Mouse (Mus musculus) intestine, postnatal 0 days (tissue): ENCODE data around the gene Xylt2. TPM values are rescaled to one million over a fixed set of nuclear protein-coding genes. Genes with fewer than 3 reads are reported as not detected.

Experiments
- ATAC-seq: fragments of 200-750 bp; cut with Nextera tagmentation; 2 replicates; pipeline ENCODE4 v1.8.0; 2017; ENCODE audit warnings: mild to moderate bottlenecking, moderate TSS enrichment, moderate library complexity
- H3K27ac ChIP-seq: fragments of 300-500 bp; sonication (generic); 2 replicates; pipeline ENCODE4 v1.5.1; 2014; ENCODE audit warnings: mild to moderate bottlenecking, low read depth, low read length, moderate library complexity
- H3K27me3 ChIP-seq: fragments of 300-500 bp; sonication (generic); replicated peaks from 2 replicates; pipeline ENCODE4 v1.6.1; 2014; ENCODE audit warnings: low read length, mixed read lengths; ENCODE audit not compliant: control insufficient read depth, insufficient read depth
- H3K36me3 ChIP-seq: fragments of 300-500 bp; sonication (generic); 2 replicates; pipeline ENCODE4 v1.6.1; 2014; ENCODE audit warnings: mild to moderate bottlenecking, moderate library complexity; ENCODE audit not compliant: control insufficient read depth, insufficient read depth
- H3K4me1 ChIP-seq: fragments of 300-500 bp; sonication (generic); replicated peaks from 2 replicates; pipeline ENCODE4 v1.6.1; 2014; ENCODE audit warnings: antibody characterized with exemption, low read length, mixed read lengths; ENCODE audit not compliant: control insufficient read depth, insufficient read depth
- H3K4me2 ChIP-seq: fragments of 300-500 bp; sonication (generic); replicated peaks from 2 replicates; pipeline ENCODE4 v1.6.1; 2014; ENCODE audit warnings: low read depth, mild to moderate bottlenecking, moderate library complexity
- H3K4me3 ChIP-seq: fragments of 300-500 bp; sonication (generic); 2 replicates; pipeline ENCODE4 v1.5.1; 2014; ENCODE audit warnings: low read depth, low read length
- H3K9ac ChIP-seq: fragments of 300-500 bp; sonication (generic); 2 replicates; pipeline ENCODE4 v1.6.1; 2014; ENCODE audit warnings: mild to moderate bottlenecking, low read depth, low read length
- H3K9me3 ChIP-seq: fragments of 300-500 bp; sonication (generic); 2 replicates; pipeline ENCODE4 v1.6.1; 2016; ENCODE audit warnings: mixed run types; ENCODE audit not compliant: control insufficient read depth
- CTCF ChIP-seq: sonication (generic); IDR thresholded peaks from 2 replicates; pipeline ENCODE4 v1.5.1; 2016; ENCODE audit warnings: low read depth, mild to moderate bottlenecking, control low read depth, antibody characterized with exemption, moderate library complexity
- WGBS: fragments of 180-500 bp; shearing (Covaris S2); extraction: QIAGEN DNeasy Blood & Tissue Kit; methylation state at CpG from one replicate; pipeline ENCODE4 v1.1.7; 2014; 5-methylcytosine and 5-hydroxymethylcytosine counted together
- polyA plus RNA-seq: library from polyadenylated mRNA; unstranded; fragments of >200 nt; fragmentation: Nextera tagmentation; extraction: Ambion mirVana; gene quantifications from 2 replicates; pipeline ENCODE4 v1.2.1, GENCODE M21; 2015

Gene Xylt2
- polyA plus RNA-seq, 1 experiment from 2014 or later, result 8.0 TPM

GRCm38 (mm10) chr11:94644461-94645219 is 32.7 kb downstream of the Xylt2 start:
- Histone ChIP-seq H3K27me3 (no peaks in the 10 kb centered on the region), H3K4me3 (no peak overlapping the region), H3K4me2 (no peak overlapping the region), H3K4me1 (no peaks in the 10 kb centered on the region), H3K27ac (no peak overlapping the region; the same call in 1 of the 2 replicates), H3K9me3 (no peaks in the 10 kb centered on the region), H3K9ac (no peak overlapping the region), H3K36me3 (peaks cover 77% of the 10 kb centered on the region)
- no peak for ATAC-seq
- no peak for TF ChIP-seq CTCF
- 85% methylated on average over 8 of the region's 8 CpGs for WGBS

- ATAC-seq, result no peak
- Histone ChIP-seq H3K9me3 (no peaks in the 10 kb centered on the region), H3K4me2 (no peak overlapping the region), H3K4me1 (0 out of 2 replicates have a peak, but pooled peaks cover 7% of the 10 kb centered on the region), H3K27ac (peak overlapping the region; percentile 86), H3K27me3 (no peaks in the 10 kb centered on the region), H3K4me3 (no peak overlapping the region), H3K9ac (no peak overlapping the region), H3K36me3 (peaks cover 70% of the 10 kb centered on the region)
- no peak for TF ChIP-seq CTCF
- WGBS, result 71% methylated on average over 5 of the region's 5 CpGs
These were observed 42.9 kb downstream of the Xylt2 start for GRCm38 (mm10) chr11:94634431-94634830.

GRCm38 (mm10) chr11:94632988-94633387 is 44.3 kb downstream of the Xylt2 start:
- Histone ChIP-seq H3K4me3 (no peak overlapping the region), H3K36me3 (peaks cover 56% of the 10 kb centered on the region), H3K27me3 (no peaks in the 10 kb centered on the region), H3K4me2 (peak overlapping the region; percentile 35), H3K4me1 (0 out of 2 replicates have a peak, but pooled peaks cover 7% of the 10 kb centered on the region), H3K9me3 (no peaks in the 10 kb centered on the region), H3K27ac (peak overlapping the region; percentile 86), H3K9ac (no peak overlapping the region)
- no peak for TF ChIP-seq CTCF
- ATAC-seq, result peak; percentile 83
- 42% methylated on average over 8 of the region's 8 CpGs for WGBS

GRCm38 (mm10) chr11:94631969-94632368 is 45.3 kb downstream of the Xylt2 start:
- peak overlapping the region; percentile 74 for H3K27ac ChIP-seq

GRCm38 (mm10) chr11:94630199-94631011 is 46.9 kb downstream of the Xylt2 start:
- TF ChIP-seq CTCF, result peak; percentile 8; the same call in 1 of the 2 replicates
- Histone ChIP-seq H3K9ac (peak overlapping the region; percentile 86), H3K4me1 (0 out of 2 replicates have a peak, but pooled peaks cover 7% of the 10 kb centered on the region), H3K36me3 (peaks cover 30% of the 10 kb centered on the region), H3K27ac (peak overlapping the region; percentile 97), H3K4me3 (peak overlapping the region; percentile 98), H3K4me2 (peak overlapping the region; percentile 85), H3K27me3 (no peaks in the 10 kb centered on the region), H3K9me3 (no peaks in the 10 kb centered on the region)
- whole genome bisulfite sequencing, result 5% methylated on average over 26 of the region's 26 CpGs
- peak; percentile 12; the same call in 1 of the 2 replicates for ATAC-seq

More at GRCm38 (mm10) chr11:94631969-94632368, 45.3 kb downstream of the Xylt2 start:
- H3K4me1 ChIP-seq, result 0 out of 2 replicates have a peak, but pooled peaks cover 7% of the 10 kb centered on the region
- no peak for TF ChIP-seq CTCF
- no peaks in the 10 kb centered on the region for H3K27me3 ChIP-seq
- H3K4me3 ChIP-seq, result no peak overlapping the region
- ATAC-seq, result no peak
- peaks cover 46% of the 10 kb centered on the region for H3K36me3 ChIP-seq
- 54% methylated on average over 5 of the region's 5 CpGs for WGBS
- H3K9ac ChIP-seq, result no peak overlapping the region
- H3K4me2 ChIP-seq, result peak overlapping the region; percentile 85; the same call in 1 of the 2 replicates
- no peaks in the 10 kb centered on the region for H3K9me3 ChIP-seq

- peak overlapping the region; percentile 86 for H3K9ac ChIP-seq
- peaks cover 24% of the 10 kb centered on the region for H3K36me3 ChIP-seq
- no peaks in the 10 kb centered on the region for H3K27me3 ChIP-seq
- H3K4me2 ChIP-seq, result peak overlapping the region; percentile 85
- TF ChIP-seq CTCF, result no peak
- H3K27ac ChIP-seq, result peak overlapping the region; percentile 97
- ATAC-seq, result peak; percentile 17; the same call in 1 of the 2 replicates
- 0% methylated on average over 25 of the region's 28 CpGs for WGBS
- peak overlapping the region; percentile 98 for H3K4me3 ChIP-seq
- H3K9me3 ChIP-seq, result no peaks in the 10 kb centered on the region
- H3K4me1 ChIP-seq, result 0 out of 2 replicates have a peak, but pooled peaks cover 7% of the 10 kb centered on the region
These were observed 47.5 kb downstream of the Xylt2 start for GRCm38 (mm10) chr11:94629884-94630198.
